Mouse (Mus musculus) ovary, adult 10 weeks (tissue): ENCODE data around the gene Yeats4. TPM values are rescaled to one million over a fixed set of nuclear protein-coding genes. Genes with fewer than 3 reads are reported as not detected.

Experiments
- polyA plus RNA-seq: library from polyadenylated mRNA; stranded (reverse); fragments of 350-450 nt; fragmentation: Illumina TruSeq; extraction: RNeasy Lipid Tissue Mini Kit (QIAGEN cat#74804); gene quantifications from one replicate; pipeline ENCODE4 v1.2.3, GENCODE M21; 2014

Yeats4 gene
- 79.7 TPM for polyA plus RNA-seq

DNA sequence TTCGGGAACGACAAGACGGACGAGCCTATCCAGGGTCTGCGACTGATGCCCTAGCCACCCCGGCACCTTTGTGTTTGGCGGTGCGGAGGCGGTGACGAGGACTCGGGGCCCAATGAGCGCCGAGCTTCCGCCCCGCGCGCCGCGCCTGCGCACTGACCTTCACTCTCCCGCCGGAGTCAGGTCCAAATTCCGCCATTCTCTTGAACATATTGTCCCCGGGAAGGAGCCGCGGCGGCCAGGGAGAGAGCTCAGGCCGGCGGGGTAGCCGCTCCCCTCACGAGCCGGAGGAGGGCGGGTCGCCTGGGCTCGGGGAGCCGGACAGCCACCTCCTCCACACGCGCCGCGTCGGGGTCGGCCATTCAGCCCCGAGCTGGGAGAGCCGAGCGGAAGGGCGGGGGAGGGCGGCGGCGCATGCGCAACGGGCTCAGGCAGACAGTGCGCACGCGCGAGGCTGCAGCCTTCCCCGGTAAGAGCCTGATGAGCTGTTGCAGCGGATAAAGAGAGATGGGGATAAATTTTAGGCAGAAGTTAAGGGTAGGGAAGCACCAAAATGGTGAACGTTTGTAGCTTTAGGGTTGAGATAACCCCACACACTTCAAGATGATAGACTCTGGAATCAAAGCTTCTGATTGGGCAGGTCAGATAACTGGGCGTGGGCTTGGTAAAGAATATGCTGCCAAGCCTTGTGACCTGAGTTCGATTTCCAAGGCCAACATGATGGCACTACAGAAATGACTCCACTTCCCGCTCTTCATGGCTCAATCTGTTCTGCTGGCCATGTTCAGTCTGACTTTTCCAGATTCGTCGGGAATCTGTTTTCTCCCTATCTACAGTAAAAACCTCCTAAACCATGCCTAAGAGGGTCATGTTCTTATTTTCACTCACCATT, at the start of gene Yeats4:
Gene Yeats4, minus strand, starts transcription at position 406 of the 889 bp plus-strand sequence.

DNA sequence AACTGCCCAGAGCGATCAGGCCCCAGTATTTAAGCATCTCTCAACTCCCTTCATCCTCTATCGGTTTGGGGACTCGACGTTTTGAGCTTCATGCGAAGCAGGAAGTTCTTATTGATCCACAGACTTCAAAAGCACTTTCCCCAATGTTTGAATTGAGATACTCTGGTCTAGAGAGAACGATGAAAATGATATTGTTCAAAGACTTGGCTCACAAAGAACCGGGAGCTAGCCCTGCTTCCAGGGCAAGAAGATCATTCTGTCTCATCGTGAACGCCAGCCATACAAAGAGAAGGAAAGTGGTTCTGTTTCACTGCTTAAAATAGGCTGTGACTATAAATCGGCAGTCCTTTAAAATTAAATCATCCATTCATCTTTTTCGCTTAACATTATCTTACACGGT, 14.3 kb upstream of the Yeats4 start, which contains the start of gene 9530003J23Rik:
Gene 9530003J23Rik, minus strand, starts transcription at position 101 of the 400 bp plus-strand sequence.

Other genes with a start within 250 kb of the Yeats4 start
- gene Best3, start 238.2 kb downstream of the Yeats4 start, polyA plus RNA-seq, result not detected
- not detected for gene Lrrc10, start 179.2 kb downstream of the Yeats4 start, polyA plus RNA-seq
- gene Cct2, start 160.7 kb downstream of the Yeats4 start, polyA plus RNA-seq, result 381 TPM
- gene Frs2, start 76.0 kb downstream of the Yeats4 start, polyA plus RNA-seq, result 83.5 TPM
- gene 9530003J23Rik, start 14.2 kb upstream of the Yeats4 start, polyA plus RNA-seq, result not detected
- 215 TPM for gene Lyz2, start 57.8 kb upstream of the Yeats4 start, polyA plus RNA-seq
- 2.1 TPM for gene Lyz1, start 68.4 kb upstream of the Yeats4 start, polyA plus RNA-seq
- 146 TPM for gene Cpsf6, start 155.5 kb upstream of the Yeats4 start, polyA plus RNA-seq